Mouse (Mus musculus) midbrain, embryonic 16.5 days (tissue): ENCODE measurements around the gene Dnm3. TPM values are rescaled to one million over a fixed set of nuclear protein-coding genes. Genes with fewer than 3 reads are reported as not detected.

Source experiments
- ATAC-seq: fragments of 200-750 bp; cut with Nextera tagmentation; 2 replicates; pipeline ENCODE4 v1.8.0; 2017; ENCODE audit warnings: moderate TSS enrichment
- H3K27ac ChIP-seq: fragments of 300-500 bp; sonication (generic); 2 replicates; pipeline ENCODE4 v1.5.1; 2014; ENCODE audit warnings: mild to moderate bottlenecking, low read length, mixed read lengths
- H3K27me3 ChIP-seq: fragments of 300-500 bp; sonication (generic); 2 replicates; pipeline ENCODE4 v1.6.1; 2014; ENCODE audit warnings: low read depth, low read length, mixed read lengths; ENCODE audit not compliant: control insufficient read depth, insufficient read depth
- H3K36me3 ChIP-seq: fragments of 300-500 bp; sonication (generic); 2 replicates; pipeline ENCODE4 v1.6.1; 2014; ENCODE audit warnings: mild to moderate bottlenecking, low read length, moderate library complexity, mixed read lengths; ENCODE audit not compliant: control insufficient read depth, insufficient read depth
- H3K4me1 ChIP-seq: fragments of 300-500 bp; sonication (generic); 2 replicates; pipeline ENCODE4 v1.6.1; 2014; ENCODE audit warnings: mild to moderate bottlenecking, low read length, mixed read lengths; ENCODE audit not compliant: control insufficient read depth, insufficient read depth
- H3K4me2 ChIP-seq: fragments of 300-500 bp; sonication (generic); 2 replicates; pipeline ENCODE4 v1.6.1; 2014; ENCODE audit warnings: mild to moderate bottlenecking, low read length, mixed read lengths
- H3K4me3 ChIP-seq: fragments of 300-500 bp; sonication (generic); 2 replicates; pipeline ENCODE4 v1.5.1; 2014; ENCODE audit warnings: low read depth, mild to moderate bottlenecking, low read length, moderate library complexity, mixed read lengths
- H3K9ac ChIP-seq: fragments of 300-500 bp; sonication (generic); 2 replicates; pipeline ENCODE4 v1.6.1; 2014; ENCODE audit warnings: low read depth, low read length, mixed read lengths
- H3K9me3 ChIP-seq: fragments of 300-500 bp; sonication (generic); replicated peaks from 2 replicates; pipeline ENCODE4 v1.6.1; 2014; ENCODE audit warnings: mild to moderate bottlenecking, low read length, mixed read lengths; ENCODE audit not compliant: control insufficient read depth, poor library complexity, severe bottlenecking
- WGBS: fragments of 180-500 bp; shearing (Covaris S2); extraction: QIAGEN DNeasy Blood & Tissue Kit; methylation state at CpG from one replicate; pipeline ENCODE4 v1.1.7; 2014; 5-methylcytosine and 5-hydroxymethylcytosine counted together
- microRNA counts: library from miRNA; unstranded; fragments of <30 nt; microRNA quantifications from one replicate; lab custom pipeline; 2016
- microRNA-seq: library from miRNA; unstranded; fragments of <30 nt; microRNA quantifications from one replicate; pipeline ENCODE4, GENCODE M21; 2017
- polyA plus RNA-seq: library from polyadenylated mRNA; unstranded; fragments of >200 nt; fragmentation: Nextera tagmentation; extraction: Ambion mirVana; gene quantifications from 2 replicates; pipeline ENCODE4 v1.2.1, GENCODE M21; 2015

Gene Dnm3
- polyA plus RNA-seq, 1 experiment from 2014 or later: 69.4 TPM

DNA sequence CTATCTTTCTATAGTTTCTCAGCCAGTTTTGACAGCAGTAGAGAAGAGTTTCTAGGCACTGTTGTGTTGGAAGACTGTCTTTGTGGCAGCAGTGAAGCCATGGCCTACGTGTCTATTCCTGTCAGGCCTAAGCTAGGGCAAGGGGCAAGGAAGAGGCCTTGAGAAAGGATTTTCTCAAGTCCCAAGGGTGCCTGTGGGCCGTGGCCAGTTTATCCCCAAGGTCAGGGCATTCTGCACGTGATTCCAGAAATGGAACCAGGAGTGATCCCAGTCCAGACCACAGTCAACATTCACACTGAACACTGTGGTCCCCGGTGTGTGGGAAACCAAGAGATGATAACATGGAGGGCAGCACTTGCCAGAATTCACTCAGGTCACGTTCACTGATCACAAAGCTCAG, 522.0 kb downstream of the Dnm3 start:
- no peak for ATAC-seq
- WGBS: 76% methylated on average over 5 of the region's 5 CpGs
- H3K36me3 ChIP-seq: no peaks in the 10 kb centered on the region

GRCm38 (mm10) chr1:161952599-161952998, 525.2 kb downstream of the Dnm3 start:
- no peaks in the 10 kb centered on the region for H3K36me3 ChIP-seq
- no peak overlapping the region for H3K4me3 ChIP-seq
- no peak overlapping the region for H3K27ac ChIP-seq
- H3K9me3 ChIP-seq: no peaks in the 10 kb centered on the region
- no peaks in the 10 kb centered on the region for H3K4me1 ChIP-seq
- ATAC-seq: no peak
- WGBS: 48% methylated on average over 1 of the region's 1 CpGs
- no peak overlapping the region for H3K9ac ChIP-seq
- no peak overlapping the region for H3K4me2 ChIP-seq
- H3K27me3 ChIP-seq: no peaks in the 10 kb centered on the region

More for the DNA sequence above, 522.0 kb downstream of the Dnm3 start:
- Histone ChIP-seq H3K4me2 (no peak overlapping the region), H3K27ac (no peak overlapping the region), H3K4me3 (no peak overlapping the region), H3K9ac (no peak overlapping the region), H3K27me3 (no peaks in the 10 kb centered on the region), H3K4me1 (no peaks in the 10 kb centered on the region), H3K9me3 (no peaks in the 10 kb centered on the region)

DNA sequence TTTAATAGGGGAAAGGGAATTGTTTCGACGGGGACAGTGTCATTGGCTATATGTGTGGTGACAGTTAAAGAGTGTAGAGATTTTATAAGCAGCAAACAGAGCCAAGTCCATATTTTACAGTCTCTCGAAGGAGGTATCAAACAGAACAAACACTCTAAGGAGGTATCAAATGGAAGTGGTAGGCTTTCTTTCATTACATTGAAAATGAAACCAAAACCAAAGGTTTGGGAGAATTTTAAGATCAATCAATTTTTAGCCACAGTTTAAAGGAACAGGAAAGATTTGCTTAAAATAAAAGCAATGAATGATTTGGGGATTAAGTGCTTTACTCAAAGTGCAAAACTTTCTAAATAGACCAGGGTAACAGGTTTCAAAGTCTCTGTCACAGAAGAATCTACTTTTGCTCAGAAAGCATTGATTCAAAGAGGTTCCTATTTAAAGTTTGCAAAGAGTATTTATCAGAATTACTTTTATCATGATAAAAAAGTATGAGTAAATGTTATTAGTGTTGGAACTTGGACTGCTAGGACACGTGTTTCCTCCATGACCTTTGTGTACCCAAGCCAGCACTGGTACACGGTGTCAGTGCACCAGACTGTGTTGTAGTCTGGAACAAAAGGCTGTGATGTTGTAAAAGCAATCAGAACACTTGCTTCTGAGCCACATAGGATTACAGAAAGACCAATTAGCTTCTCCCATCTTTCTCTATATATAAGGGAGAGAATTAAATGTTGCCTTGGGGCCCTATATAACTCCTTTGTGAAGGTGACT, 526.6 kb downstream of the Dnm3 start:
- Histone ChIP-seq H3K4me3 (no peak overlapping the region), H3K27me3 (no peaks in the 10 kb centered on the region), H3K4me1 (no peaks in the 10 kb centered on the region), H3K27ac (no peak overlapping the region), H3K36me3 (no peaks in the 10 kb centered on the region), H3K9ac (no peak overlapping the region), H3K4me2 (no peak overlapping the region), H3K9me3 (no peaks in the 10 kb centered on the region)
- no peak for ATAC-seq
- 78% methylated on average over 5 of the region's 5 CpGs for WGBS

GRCm38 (mm10) chr1:161942082-161942481, 535.8 kb downstream of the Dnm3 start:
- H3K27ac ChIP-seq: no peak overlapping the region
- no peak overlapping the region for H3K4me2 ChIP-seq
- no peaks in the 10 kb centered on the region for H3K27me3 ChIP-seq
- H3K4me1 ChIP-seq: no peaks in the 10 kb centered on the region
- no peak for ATAC-seq
- H3K4me3 ChIP-seq: no peak overlapping the region
- H3K9ac ChIP-seq: no peak overlapping the region
- 92% methylated on average over 2 of the region's 2 CpGs for WGBS
- H3K36me3 ChIP-seq: no peaks in the 10 kb centered on the region
- no peaks in the 10 kb centered on the region for H3K9me3 ChIP-seq

MicroRNAs encoded within 50 kb of the gene (microRNA counts, 519-probe panel; counts per million panel counts)
- 2,781 counts per million, percentile 83 among the panel's probes with 10 or more counts for microRNA mmu-miR-199a-3p (lab: Ali Mortazavi, UCI)
- microRNA mmu-miR-199a-5p (lab: Ali Mortazavi, UCI): 2,628 counts per million, percentile 78 among the panel's probes with 10 or more counts
- 1,991 counts per million, percentile 47 among the panel's probes with 10 or more counts for microRNA mmu-miR-214 (lab: Ali Mortazavi, UCI)

Small RNA genes within 50 kb of the gene (microRNA-seq; reads per million reads assigned to microRNA genes)
- gene Mir199a-2 (4.7 reads per million, percentile 22 among the genes with 10 or more reads in this experiment), gene Mir214 (171 reads per million, percentile 59 among the genes with 10 or more reads in this experiment)

Other genes with a start within 250 kb of the Dnm3 start
- 18.0 and 20.1 TPM in 2 replicates for gene Mettl13, start 70.5 kb upstream of the Dnm3 start, polyA plus RNA-seq
- 87.6 and 88.8 TPM in 2 replicates for gene Vamp4, start 92.5 kb upstream of the Dnm3 start, polyA plus RNA-seq
- not detected in 2 replicates for gene Myoc, start 161.1 kb upstream of the Dnm3 start, polyA plus RNA-seq
- gene Myocos, start 180.2 kb upstream of the Dnm3 start, polyA plus RNA-seq: not detected in 2 replicates